Mouse (Mus musculus) liver, embryonic 16.5 days (tissue): ENCODE measurements around the gene Pgf. TPM values are rescaled to one million over a fixed set of nuclear protein-coding genes. Genes with fewer than 3 reads are reported as not detected.

Experiments used
- ATAC-seq: fragments of 200-750 bp; cut with Nextera tagmentation; 2 replicates; pipeline ENCODE4 v1.8.0; 2017; ENCODE audit warnings: low read depth, mild to moderate bottlenecking, moderate number of reproducible peaks, moderate library complexity
- H3K27ac ChIP-seq: fragments of 300-500 bp; sonication (generic); 2 replicates; pipeline ENCODE4 v1.5.1; 2014; ENCODE audit warnings: mild to moderate bottlenecking, low read length
- H3K27me3 ChIP-seq: fragments of 300-500 bp; sonication (generic); 2 replicates; pipeline ENCODE4 v1.6.1; 2014; ENCODE audit warnings: low read depth, low read length, mixed read lengths; ENCODE audit not compliant: control insufficient read depth, insufficient read depth
- H3K36me3 ChIP-seq: fragments of 300-500 bp; sonication (generic); 2 replicates; pipeline ENCODE4 v1.6.1; 2014; ENCODE audit warnings: mild to moderate bottlenecking; ENCODE audit not compliant: control insufficient read depth, insufficient read depth
- H3K4me1 ChIP-seq: fragments of 300-500 bp; sonication (generic); 2 replicates; pipeline ENCODE4 v1.6.1; 2014; ENCODE audit warnings: low read depth, low read length, mixed read lengths; ENCODE audit not compliant: control insufficient read depth
- H3K4me2 ChIP-seq: fragments of 300-500 bp; sonication (generic); 2 replicates; pipeline ENCODE4 v1.6.1; 2014; ENCODE audit warnings: low read depth, low read length, mixed read lengths
- H3K4me3 ChIP-seq: fragments of 300-500 bp; sonication (generic); 2 replicates; pipeline ENCODE4 v1.5.1; 2014; ENCODE audit warnings: low read depth, mild to moderate bottlenecking, low read length
- H3K9ac ChIP-seq: fragments of 300-500 bp; sonication (generic); 2 replicates; pipeline ENCODE4 v1.6.1; 2014; ENCODE audit warnings: low read depth, low read length
- H3K9me3 ChIP-seq: fragments of 300-500 bp; sonication (generic); replicated peaks from 2 replicates; pipeline ENCODE4 v1.6.1; 2016; ENCODE audit warnings: low read length; ENCODE audit not compliant: control insufficient read depth
- WGBS: fragments of 180-500 bp; shearing (Covaris S2); extraction: QIAGEN DNeasy Blood & Tissue Kit; methylation state at CpG from one replicate; pipeline ENCODE4 v1.1.7; 2014; ENCODE audit not compliant: insufficient replicate concordance; 5-methylcytosine and 5-hydroxymethylcytosine counted together
- polyA plus RNA-seq: library from polyadenylated mRNA; unstranded; fragments of >200 nt; fragmentation: Nextera tagmentation; extraction: Ambion mirVana; gene quantifications from 2 replicates; pipeline ENCODE4 v1.2.1, GENCODE M21; 2015

Gene Pgf
- polyA plus RNA-seq, 1 experiment from 2014 or later = 0.57 TPM

DNA sequence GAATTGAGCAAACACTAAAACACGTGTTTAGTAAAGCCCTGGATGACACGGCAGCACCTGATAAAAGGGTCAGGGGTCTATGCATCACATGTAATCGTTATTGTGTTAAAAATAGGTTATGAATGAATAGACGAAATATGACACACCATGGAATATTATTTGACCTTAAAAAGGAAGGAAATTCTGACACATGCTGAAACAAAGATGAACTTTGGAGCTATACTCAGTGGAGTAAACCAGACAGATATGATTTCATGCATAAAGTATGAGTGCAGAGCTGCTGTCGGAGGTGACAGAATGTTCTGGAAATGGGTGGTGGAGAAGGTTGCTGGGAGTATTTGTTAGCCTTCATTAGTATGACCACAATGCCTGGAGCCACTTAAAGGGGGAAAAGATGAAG, 26.1 kb upstream of the Pgf start:
- Histone ChIP-seq H3K27me3 (no peaks in the 10 kb centered on the region), H3K4me2 (no peak overlapping the region), H3K9me3 (no peaks in the 10 kb centered on the region), H3K27ac (no peak overlapping the region), H3K4me3 (no peak overlapping the region), H3K36me3 (no peaks in the 10 kb centered on the region), H3K9ac (no peak overlapping the region), H3K4me1 (no peaks in the 10 kb centered on the region)
- ATAC-seq = no peak
- 50% methylated on average over 5 of the region's 5 CpGs for WGBS

GRCm38 (mm10) chr12:85202191-85202590, 24.6 kb upstream of the Pgf start:
- 73% methylated on average over 7 of the region's 7 CpGs for WGBS
- no peak overlapping the region for H3K4me2 ChIP-seq
- no peaks in the 10 kb centered on the region for H3K36me3 ChIP-seq
- H3K27ac ChIP-seq = no peak overlapping the region
- no peak for ATAC-seq
- H3K27me3 ChIP-seq = no peaks in the 10 kb centered on the region
- no peaks in the 10 kb centered on the region for H3K9me3 ChIP-seq
- no peak overlapping the region for H3K9ac ChIP-seq
- no peaks in the 10 kb centered on the region for H3K4me1 ChIP-seq
- no peak overlapping the region for H3K4me3 ChIP-seq

GRCm38 (mm10) chr12:85201830-85202147, 24.2 kb upstream of the Pgf start:
- WGBS = 59% methylated on average over 2 of the region's 2 CpGs
- ATAC-seq = no peak

DNA sequence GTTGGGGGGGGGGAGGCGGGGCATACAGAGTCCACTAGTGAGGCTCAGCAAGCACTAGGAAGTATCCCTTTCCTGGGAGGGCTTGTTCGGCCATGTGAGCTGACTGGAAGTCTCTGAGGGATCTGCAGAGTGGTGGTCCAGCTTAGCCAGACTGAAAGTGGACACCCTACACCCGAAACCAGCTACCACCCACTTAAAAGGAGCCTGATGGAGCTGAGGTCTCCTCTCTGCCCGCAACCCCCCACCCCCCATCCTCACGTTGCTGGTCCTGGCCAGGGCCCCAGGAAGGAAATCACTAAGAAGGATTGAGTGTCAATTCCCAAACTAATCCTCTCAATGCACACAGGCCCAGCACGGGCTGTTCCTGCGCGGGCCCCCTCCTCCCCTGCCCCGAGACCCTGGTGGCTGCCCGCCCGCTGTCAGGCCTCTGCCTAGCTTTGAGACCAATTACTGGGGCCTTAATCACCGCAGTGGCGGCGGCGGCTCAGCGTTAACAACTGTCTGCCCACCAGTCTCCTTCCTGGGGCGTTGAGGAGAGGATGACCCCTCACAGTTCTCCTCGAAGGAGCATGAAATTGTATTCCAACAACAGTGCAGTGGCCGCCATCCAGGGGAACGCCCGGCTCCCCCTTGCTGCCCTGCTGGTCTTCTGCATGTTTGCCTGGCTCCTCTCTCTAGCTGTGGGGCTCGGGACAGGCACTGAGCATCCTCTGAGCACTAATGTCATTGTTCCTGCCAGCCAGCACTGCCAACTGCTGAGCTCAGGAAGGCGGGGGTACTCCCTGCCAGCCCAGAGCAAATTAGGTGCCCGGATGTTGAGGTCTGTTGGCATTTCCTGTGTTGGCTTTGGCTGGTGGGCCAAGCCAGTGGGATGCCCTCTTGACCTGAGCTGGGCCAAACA, 23.6 kb upstream of the Pgf start:
- ATAC-seq = no peak
- Histone ChIP-seq H3K4me3 (no peak overlapping the region), H3K27me3 (no peaks in the 10 kb centered on the region), H3K4me1 (no peaks in the 10 kb centered on the region), H3K9me3 (no peaks in the 10 kb centered on the region), H3K27ac (no peak overlapping the region), H3K36me3 (no peaks in the 10 kb centered on the region), H3K4me2 (no peak overlapping the region), H3K9ac (no peak overlapping the region)
- 45% methylated on average over 24 of the region's 24 CpGs for WGBS

More at GRCm38 (mm10) chr12:85201830-85202147, 24.2 kb upstream of the Pgf start:
- H3K4me3 ChIP-seq = no peak overlapping the region
- H3K4me1 ChIP-seq = no peaks in the 10 kb centered on the region
- H3K27me3 ChIP-seq = no peaks in the 10 kb centered on the region
- H3K9ac ChIP-seq = no peak overlapping the region
- H3K36me3 ChIP-seq = no peaks in the 10 kb centered on the region
- H3K4me2 ChIP-seq = no peak overlapping the region
- no peaks in the 10 kb centered on the region for H3K9me3 ChIP-seq
- no peak overlapping the region for H3K27ac ChIP-seq

DNA sequence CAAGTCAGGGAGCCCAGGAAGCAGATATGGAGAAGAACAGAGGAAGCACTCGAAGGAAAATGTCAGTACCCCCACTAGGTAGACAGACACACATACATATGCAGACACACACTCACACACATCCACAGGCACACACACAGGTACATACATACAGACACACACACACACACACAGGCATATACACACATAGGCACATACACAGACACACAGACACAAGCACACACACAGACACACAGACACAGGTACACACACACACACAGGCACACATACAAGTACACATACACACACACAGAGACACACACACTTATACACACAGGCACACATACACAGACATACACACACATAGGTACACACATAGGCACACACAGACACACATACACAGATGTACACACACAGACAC, 22.4 kb upstream of the Pgf start:
- no peak overlapping the region for H3K4me3 ChIP-seq
- ATAC-seq = no peak
- WGBS = 32% methylated on average over 1 of the region's 1 CpGs

GRCm38 (mm10) chr12:85197936-85198335, 20.3 kb upstream of the Pgf start:
- Histone ChIP-seq H3K4me1 (no peaks in the 10 kb centered on the region), H3K27me3 (no peaks in the 10 kb centered on the region), H3K9me3 (no peaks in the 10 kb centered on the region), H3K4me3 (no peak overlapping the region), H3K27ac (no peak overlapping the region), H3K36me3 (no peaks in the 10 kb centered on the region), H3K9ac (no peak overlapping the region), H3K4me2 (no peak overlapping the region)
- no peak for ATAC-seq
- WGBS = 57% methylated on average over 8 of the region's 8 CpGs

More for the DNA sequence above, 22.4 kb upstream of the Pgf start:
- H3K4me2 ChIP-seq = no peak overlapping the region
- no peaks in the 10 kb centered on the region for H3K4me1 ChIP-seq
- no peaks in the 10 kb centered on the region for H3K27me3 ChIP-seq
- no peak overlapping the region for H3K27ac ChIP-seq
- H3K9ac ChIP-seq = no peak overlapping the region
- no peaks in the 10 kb centered on the region for H3K36me3 ChIP-seq
- no peaks in the 10 kb centered on the region for H3K9me3 ChIP-seq

DNA sequence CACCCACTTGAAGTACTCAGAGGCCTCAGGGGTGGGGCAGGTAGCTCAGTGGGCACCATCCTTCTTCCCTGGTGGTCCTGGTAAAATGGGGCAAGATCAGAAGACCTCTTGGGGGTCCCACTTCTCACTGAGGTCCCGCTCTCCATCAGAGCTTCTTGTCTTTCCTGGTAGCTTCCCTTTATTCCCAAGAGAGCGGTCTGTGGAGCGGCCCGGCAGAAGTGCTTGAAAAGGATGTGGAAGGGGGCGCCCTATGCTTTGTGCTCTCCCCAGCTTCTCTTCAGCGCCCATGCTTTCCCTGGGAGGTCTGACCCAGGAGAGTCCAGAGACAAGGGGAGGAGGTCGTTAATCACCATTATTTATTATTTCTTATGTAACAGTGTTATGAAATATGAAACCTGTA, 19.8 kb upstream of the Pgf start:
- Histone ChIP-seq H3K36me3 (no peaks in the 10 kb centered on the region), H3K9me3 (no peaks in the 10 kb centered on the region), H3K4me1 (no peaks in the 10 kb centered on the region), H3K9ac (no peak overlapping the region), H3K27ac (no peak overlapping the region), H3K27me3 (no peaks in the 10 kb centered on the region), H3K4me2 (no peak overlapping the region), H3K4me3 (no peak overlapping the region)
- no peak for ATAC-seq
- 74% methylated on average over 7 of the region's 7 CpGs for WGBS

DNA sequence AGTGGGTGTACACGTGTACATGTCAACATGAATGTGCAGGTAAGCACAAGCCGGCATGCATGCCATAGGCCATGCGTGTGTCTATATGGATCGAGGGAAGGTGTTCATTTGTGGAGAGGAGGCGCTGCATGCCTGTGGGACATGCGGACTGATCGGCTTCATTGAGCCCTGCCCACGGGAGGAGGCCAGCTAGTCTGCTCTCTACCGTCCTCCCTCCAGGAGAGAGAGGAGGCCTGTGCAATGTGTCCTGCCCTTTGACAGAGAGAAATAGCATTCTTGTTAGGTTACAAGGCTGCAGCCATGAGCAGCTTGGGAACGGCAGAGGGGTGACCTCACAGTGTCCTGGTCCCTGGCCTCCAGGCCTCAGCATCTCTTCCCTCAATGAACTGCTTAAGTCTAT, 18.6 kb upstream of the Pgf start:
- Histone ChIP-seq H3K4me1 (no peaks in the 10 kb centered on the region), H3K4me2 (no peak overlapping the region), H3K36me3 (no peaks in the 10 kb centered on the region), H3K9ac (no peak overlapping the region), H3K9me3 (no peaks in the 10 kb centered on the region), H3K4me3 (no peak overlapping the region), H3K27me3 (no peaks in the 10 kb centered on the region), H3K27ac (no peak overlapping the region)
- no peak for ATAC-seq
- WGBS = 73% methylated on average over 10 of the region's 10 CpGs

DNA sequence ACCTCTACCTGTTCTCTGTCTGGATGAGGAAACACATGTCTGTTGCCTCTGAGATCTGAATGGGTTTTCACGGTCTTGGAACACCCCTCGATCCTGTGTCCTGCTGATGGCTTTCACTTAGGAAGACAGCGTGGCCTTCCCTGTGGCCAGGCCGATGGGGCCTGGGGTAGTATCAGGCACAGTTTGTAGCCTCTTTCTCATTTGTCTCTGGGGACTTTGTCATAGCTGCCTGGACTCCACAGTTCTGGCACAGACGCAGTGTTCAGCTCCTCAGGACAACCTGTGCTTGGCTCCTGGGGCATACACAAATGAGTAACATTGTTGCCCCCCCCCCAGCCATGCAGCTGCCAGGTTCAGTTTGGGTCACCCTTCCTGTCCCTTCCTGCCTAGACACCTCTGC, 17.5 kb upstream of the Pgf start:
- Histone ChIP-seq H3K27me3 (no peaks in the 10 kb centered on the region), H3K27ac (no peak overlapping the region), H3K9ac (no peak overlapping the region), H3K4me1 (no peaks in the 10 kb centered on the region), H3K36me3 (no peaks in the 10 kb centered on the region), H3K4me3 (no peak overlapping the region), H3K4me2 (no peak overlapping the region), H3K9me3 (no peaks in the 10 kb centered on the region)
- ATAC-seq = no peak
- 81% methylated on average over 5 of the region's 5 CpGs for WGBS
